ENCODE assay signal across 8 mouse cellular contexts in genomic region chr4:70409456-70409855, GRCm38 (mm10). TPM values are rescaled to one million over a fixed set of nuclear protein-coding genes. Genes with fewer than 3 reads are reported as not detected.
A peak's percentile ranks its signal among the peaks of the same experiment; 100 is the strongest.
DNase-seq lines count a peak whose midpoint lies in the region; ATAC-seq and TF ChIP-seq lines count a peak whose summit lies in the region.

No protein-coding gene starts in this region.

- H3K4me2 ChIP-seq in lung, embryonic 15.5 days, result peak overlapping the region; percentile 57
- peak overlapping the region; percentile 70 for H3K4me2 ChIP-seq in neural tube, embryonic 13.5 days

- no peak for DNase-seq in lung, postnatal 10 days
- peak; percentile 8 for DNase-seq in induced T-regulatory cell, adult 2 months (ENCODE audit: low read depth)
- no peak for DNase-seq in layer of hippocampus, postnatal 14 days (ENCODE audit: low spot score in 2 of 2)
- no peak for DNase-seq in urinary bladder, postnatal 4 days (ENCODE audit: low spot score in 2 of 2)
- DNase-seq in left cerebral cortex, adult 9 months (ENCODE audit: low spot score in 2 of 2), result no peak

- H3K36me3 ChIP-seq in lung, embryonic 15.5 days, result no peaks in the 10 kb centered on the region
- no peaks in the 10 kb centered on the region for H3K36me3 ChIP-seq in neural tube, embryonic 13.5 days

- H3K9me3 ChIP-seq in lung, embryonic 15.5 days, result no peaks in the 10 kb centered on the region
- H3K9me3 ChIP-seq in neural tube, embryonic 13.5 days, result no peaks in the 10 kb centered on the region

- TF ChIP-seq POLR2A in cortical plate, adult 2 months (IDR thresholded peaks at IDR 0.05; ENCODE audit: extremely low read depth, insufficient read depth, low read length), result no peak

- no peak overlapping the region for H3K27ac ChIP-seq in lung, embryonic 15.5 days
- H3K27ac ChIP-seq in cortical plate, adult 2 months (ENCODE audit: insufficient read depth, low read length), result no peak overlapping the region
- H3K27ac ChIP-seq in neural tube, embryonic 13.5 days (replicated peaks), result no peak overlapping the region

- TF ChIP-seq CTCF in cortical plate, adult 2 months (IDR thresholded peaks at IDR 0.05; ENCODE audit: extremely low read depth, insufficient read depth, low read length), result no peak

- H3K4me3 ChIP-seq in lung, embryonic 15.5 days, result peak overlapping the region; percentile 92
- peak overlapping the region; percentile 68 for H3K4me3 ChIP-seq in cortical plate, adult 2 months (ENCODE audit: insufficient read depth, low read length)
- H3K4me3 ChIP-seq in neural tube, embryonic 13.5 days, result peak overlapping the region; percentile 66

- H3K4me1 ChIP-seq in lung, embryonic 15.5 days, result peaks cover 21% of the 10 kb centered on the region
- H3K4me1 ChIP-seq in cortical plate, adult 2 months (ENCODE audit: control insufficient read depth, insufficient read depth, low read length), result peaks cover 2% of the 10 kb centered on the region; the same call in 1 of the 2 replicates
- H3K4me1 ChIP-seq in neural tube, embryonic 13.5 days (replicated peaks), result peaks cover 37% of the 10 kb centered on the region

- no peak for ATAC-seq in lung, embryonic 15.5 days (ENCODE audit: borderline replicate concordance, extremely low read depth, low FRiP score, low TSS enrichment)
- no peak for ATAC-seq in neural tube, embryonic 13.5 days (ENCODE audit: low read depth)

- 19% methylated on average over 9 of the region's 9 CpGs for WGBS in lung, embryonic 15.5 days
- WGBS in neural tube, embryonic 13.5 days, result 23% methylated on average over 9 of the region's 9 CpGs

- H3K9ac ChIP-seq in lung, embryonic 15.5 days, result peak overlapping the region; percentile 93
- peak overlapping the region; percentile 86 for H3K9ac ChIP-seq in neural tube, embryonic 13.5 days

- no peaks in the 10 kb centered on the region for H3K27me3 ChIP-seq in lung, embryonic 15.5 days
- H3K27me3 ChIP-seq in neural tube, embryonic 13.5 days, result no peaks in the 10 kb centered on the region

RNA-seq across cellular contexts. Expression of gene Cdk5rap2, which starts 0.8 kb away (rescaled TPM):
- 18.8 and 19.5 TPM in 2 replicates for polyA plus RNA-seq in lung, embryonic 15.5 days (2015; fragmentation: Nextera tagmentation; extraction: Ambion mirVana)
- 6.8 and 7.8 TPM in 2 replicates for polyA plus RNA-seq in cortical plate, adult 2 months (2012; rRNA removed)
- polyA plus RNA-seq in neural tube, embryonic 13.5 days (2015; fragmentation: Nextera tagmentation; extraction: Ambion mirVana), result 9.8 and 10.6 TPM in 2 replicates
- 10 to 100 TPM; 10.7 to 14.8 TPM for total RNA-seq in layer of hippocampus, postnatal 14 days (2021)
